Mouse (Mus musculus) heart, postnatal 4 days (tissue): ENCODE measurements around the gene Hist3h2a. TPM values are rescaled to one million over a fixed set of nuclear protein-coding genes. Genes with fewer than 3 reads are reported as not detected.

Experiments used
- DNase-seq: peaks from one replicate; pipeline ENCODE4 v3.0.0; 2021
- total RNA-seq, 2 experiments: library from RNA; stranded (reverse); gene quantifications; 2 replicates each; pipeline ENCODE4 v1.2.3; 2021

Hist3h2a gene
- 10 to 100 TPM; 46.8 to 50.0 TPM for total RNA-seq

DNA sequence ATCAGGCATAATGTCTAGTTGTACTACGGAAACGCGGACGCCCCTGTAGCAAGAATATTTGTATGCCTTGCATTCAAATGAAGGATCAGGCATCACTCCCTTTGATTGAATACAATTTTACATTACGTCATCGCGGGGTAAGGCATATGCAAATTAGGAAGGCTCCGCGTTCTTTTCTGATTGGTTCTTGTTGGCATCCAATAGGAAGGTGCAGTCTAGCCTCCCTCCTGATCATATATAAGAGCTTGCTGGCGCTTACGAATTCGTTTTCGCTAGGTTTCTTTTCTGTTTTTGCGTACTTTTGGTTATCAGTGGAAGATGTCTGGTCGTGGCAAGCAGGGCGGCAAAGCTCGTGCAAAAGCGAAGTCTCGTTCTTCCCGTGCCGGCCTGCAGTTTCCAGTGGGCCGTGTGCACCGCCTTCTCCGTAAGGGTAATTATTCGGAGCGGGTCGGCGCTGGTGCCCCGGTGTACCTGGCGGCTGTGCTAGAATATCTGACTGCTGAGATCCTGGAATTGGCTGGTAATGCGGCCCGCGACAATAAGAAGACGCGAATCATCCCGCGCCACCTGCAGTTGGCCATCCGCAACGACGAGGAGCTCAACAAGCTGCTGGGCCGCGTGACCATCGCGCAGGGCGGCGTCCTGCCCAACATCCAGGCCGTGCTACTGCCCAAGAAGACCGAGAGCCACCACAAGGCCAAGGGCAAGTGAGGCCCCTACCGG, at the start of gene Hist3h2a, which contains the start of gene Trim17:
Gene Hist3h2a (plus strand): TSS at position 266 of the 723 bp plus-strand sequence.
Gene Trim17 (plus strand): TSS at position 266 of the 723 bp plus-strand sequence.
- DNase-seq, result peak; percentile 91

DNA sequence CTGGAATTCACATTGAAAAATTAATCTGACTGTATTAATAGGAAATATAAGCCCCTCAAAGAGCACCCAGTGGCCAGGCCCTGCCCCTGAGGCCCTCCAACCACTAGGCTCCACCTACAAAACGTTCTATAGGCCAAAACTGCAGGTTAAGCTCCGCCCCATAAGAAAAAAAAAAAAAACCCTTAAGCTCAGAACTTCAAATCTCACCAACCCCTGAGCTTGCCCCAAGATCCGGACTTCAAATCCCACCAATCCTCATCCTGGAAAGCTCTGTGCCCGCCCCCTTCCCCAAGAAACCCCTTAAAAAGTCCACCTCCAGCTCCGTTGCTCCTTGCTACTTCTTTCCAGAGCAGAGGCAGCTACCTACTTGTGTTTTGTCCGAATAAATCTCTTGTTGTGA, 49.6 kb upstream of the Hist3h2a start:
- DNase-seq, result peak; percentile 26

DNA sequence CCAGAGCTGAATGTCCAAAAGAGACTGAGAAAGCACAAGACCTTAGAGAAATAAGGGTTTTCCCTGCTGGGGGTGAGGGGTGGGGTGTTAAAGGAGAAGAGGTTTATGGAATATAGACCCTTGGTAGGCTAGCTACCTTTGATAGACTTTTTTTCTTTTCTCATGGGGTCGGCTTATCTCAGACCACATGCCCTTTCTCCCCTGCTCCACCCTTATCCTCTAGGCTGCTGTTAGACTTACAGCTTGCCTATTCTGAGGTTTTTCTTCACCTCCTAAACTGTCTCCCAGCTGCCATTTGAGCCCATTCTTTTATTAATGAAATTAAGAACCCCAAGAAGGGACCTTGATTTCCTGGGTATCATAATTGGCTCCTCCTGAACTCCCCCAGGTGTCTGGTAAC, 40.7 kb upstream of the Hist3h2a start:
- no peak for DNase-seq

DNA sequence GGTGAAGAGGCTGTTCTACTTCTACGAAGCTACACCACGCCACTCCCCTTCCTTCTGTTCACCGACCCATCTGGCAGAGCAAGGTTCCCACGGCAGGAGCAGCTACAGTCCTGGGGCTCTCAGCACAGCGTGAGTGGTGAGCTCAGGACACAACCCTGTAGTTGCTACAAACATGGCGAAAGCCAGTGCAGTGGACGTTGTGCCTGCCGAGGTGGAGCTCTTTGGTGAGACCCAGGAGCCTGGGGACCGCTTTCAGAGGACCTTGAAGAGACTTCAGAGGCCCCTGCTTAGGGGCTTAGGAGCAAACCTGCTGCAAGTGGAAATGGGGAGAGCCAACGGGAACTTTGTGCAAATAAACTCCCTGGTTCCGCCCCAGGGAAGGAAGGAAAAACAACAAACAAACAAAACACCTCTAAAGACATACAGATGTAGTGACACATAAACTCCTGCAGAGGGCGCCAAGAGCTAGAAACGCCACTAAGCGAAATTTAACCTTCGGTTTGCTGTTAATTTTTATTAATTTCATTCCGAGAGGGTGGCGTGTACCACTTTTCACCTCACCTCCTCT, 39.9 kb upstream of the Hist3h2a start:
- peak; percentile 27 for DNase-seq

DNA sequence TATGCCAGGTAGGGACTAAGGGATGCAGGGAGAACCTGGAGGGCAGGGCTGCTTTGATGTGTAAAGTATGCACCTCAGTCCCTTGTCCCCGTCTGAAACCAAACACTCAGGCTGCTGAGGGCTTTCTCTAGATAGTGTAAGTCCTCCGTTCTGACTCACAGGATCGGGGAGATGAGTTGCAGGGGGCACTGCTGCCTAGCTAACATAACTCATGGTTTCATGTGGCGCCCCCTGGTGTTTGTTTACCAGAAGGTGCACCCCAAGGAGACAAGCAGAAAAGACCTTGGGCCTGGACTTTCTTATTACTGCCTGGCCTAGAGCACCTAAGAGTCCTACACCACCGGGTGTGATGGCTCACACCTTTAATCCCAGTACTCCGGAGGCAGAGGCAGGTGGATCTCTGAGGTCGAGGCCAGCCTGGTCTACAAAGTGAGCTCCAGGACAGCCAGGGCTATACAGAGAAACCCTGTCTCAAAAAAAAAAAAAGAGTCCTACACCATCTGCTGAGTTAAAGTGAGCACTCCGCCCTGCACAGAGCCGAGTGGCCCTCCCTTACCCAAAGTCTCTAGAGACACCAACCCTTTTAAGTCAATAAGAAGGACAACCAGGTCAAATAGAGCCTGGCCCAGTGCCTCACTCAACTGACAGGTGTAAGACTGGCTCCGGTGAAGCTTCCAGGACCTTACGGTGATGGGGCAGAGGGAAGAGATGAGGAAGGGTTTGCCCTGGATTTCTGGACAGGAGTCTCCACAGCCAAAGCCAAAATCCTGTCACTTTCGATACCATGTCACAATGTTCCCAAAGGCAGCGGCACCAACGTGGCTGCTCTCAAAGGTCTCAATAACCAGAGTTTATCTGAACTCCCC, 37.4 kb upstream of the Hist3h2a start:
- peak; percentile 56 for DNase-seq

DNA sequence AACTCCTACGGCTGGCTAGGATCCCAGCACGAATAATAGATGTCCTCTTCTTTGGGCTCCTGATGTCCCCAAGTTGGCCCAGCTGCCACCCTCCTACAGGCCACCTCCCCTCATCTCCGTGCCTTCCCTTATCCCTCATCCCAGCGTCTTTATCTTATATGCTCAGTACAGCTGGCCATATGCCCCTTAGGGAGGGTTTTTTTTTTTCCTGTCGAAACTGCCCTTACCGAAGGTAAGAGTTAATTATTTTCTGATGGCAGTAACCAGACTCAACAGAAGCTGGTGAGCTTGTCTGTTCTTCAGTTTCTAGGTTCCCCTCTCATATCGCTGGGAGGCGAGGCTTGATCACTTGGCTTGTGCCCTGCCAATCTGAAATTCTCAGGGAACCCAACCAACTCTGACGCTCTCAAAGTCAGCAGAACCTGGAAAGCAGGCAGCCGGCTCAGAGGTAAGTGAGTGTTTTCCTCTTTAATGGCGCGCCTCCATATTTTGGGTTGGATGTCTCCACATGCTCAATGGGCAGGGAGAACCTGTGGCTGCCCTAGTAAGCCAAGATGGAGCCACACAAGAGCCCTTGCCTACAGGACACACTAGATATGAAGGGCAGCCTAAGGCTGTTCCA, 36.6 kb upstream of the Hist3h2a start, which contains the start of gene Btnl10:
Gene Btnl10 (plus strand): TSS at position 164 of the 622 bp plus-strand sequence.
- DNase-seq, result no peak

DNA sequence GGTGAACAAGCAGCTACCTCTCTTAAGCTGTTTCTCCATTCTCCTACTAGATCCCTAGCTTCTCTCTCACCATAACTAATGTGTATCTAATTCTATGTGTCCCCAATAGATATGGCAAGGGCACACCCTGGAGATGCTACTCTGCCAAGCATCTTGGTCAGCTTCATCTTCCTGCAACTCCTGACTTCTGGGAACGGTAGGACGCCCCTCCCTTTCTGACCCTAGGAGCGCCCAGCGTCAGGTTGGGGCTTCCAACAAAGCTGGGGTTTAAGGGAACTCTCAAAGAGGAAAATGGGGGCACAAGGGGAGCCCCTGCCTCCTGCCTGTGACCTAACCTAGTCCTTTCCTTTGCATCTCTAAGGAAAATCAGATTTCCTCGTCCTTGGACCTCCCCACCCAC, 35.7 kb upstream of the Hist3h2a start:
- no peak for DNase-seq

DNA sequence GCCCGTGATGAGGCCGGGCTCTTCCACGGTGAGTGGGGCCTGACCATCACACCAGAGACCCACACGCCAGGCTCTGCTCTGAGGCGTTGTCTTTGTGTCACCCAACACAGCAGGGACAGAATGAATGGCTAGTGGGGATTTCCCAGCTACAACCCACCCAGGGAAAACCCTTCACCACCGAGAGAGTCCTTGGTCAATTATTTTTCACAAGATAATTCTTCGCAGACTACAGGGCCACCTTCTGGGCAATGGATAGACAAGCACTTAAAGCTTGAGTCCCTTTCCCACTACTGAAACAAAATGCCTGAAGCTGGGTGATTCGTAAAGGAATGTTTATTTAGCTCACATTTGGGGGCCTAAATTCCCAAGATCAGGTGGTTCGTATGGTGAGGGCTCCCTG, 32.1 kb upstream of the Hist3h2a start:
- no peak for DNase-seq

DNA sequence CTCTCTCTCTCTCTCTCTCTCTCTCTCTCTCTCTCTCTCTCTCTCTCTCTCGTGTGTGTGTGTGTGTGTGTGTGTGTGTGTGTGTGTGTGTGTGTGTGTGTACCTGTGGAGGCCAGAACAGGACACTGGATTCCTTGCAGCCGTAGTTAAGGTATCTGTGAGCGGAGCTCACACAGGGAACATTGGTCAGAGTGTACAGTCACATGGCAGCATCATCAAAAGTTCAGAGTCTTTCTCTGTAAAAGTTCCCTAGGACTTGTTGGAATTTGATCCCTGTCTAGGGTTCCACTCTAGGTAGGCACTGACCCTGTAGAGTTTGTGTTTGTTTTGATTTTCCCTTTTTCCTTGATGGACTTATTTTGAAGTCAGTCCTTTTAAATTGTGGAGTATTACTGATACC, 27.8 kb upstream of the Hist3h2a start:
- DNase-seq, result no peak

DNA sequence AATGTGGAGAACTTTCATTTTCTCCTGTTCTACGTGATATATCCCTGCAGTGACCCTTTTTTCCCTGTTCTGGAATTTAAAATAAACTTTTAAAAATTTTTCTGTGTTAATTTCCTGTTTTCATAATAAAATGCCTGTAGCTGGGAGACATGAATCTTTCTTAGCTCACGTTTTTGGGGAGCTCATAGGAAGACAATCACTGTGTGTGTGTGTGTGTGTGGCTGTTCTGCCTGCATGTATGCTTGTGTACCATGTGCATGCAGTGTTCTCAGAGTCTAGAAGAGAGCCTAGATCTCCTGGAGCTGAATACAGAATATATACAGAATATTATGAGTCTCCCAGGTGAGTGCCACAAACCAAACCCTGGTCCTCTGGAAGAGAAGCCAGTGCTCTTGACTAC, 27.4 kb upstream of the Hist3h2a start:
- DNase-seq, result no peak

DNA sequence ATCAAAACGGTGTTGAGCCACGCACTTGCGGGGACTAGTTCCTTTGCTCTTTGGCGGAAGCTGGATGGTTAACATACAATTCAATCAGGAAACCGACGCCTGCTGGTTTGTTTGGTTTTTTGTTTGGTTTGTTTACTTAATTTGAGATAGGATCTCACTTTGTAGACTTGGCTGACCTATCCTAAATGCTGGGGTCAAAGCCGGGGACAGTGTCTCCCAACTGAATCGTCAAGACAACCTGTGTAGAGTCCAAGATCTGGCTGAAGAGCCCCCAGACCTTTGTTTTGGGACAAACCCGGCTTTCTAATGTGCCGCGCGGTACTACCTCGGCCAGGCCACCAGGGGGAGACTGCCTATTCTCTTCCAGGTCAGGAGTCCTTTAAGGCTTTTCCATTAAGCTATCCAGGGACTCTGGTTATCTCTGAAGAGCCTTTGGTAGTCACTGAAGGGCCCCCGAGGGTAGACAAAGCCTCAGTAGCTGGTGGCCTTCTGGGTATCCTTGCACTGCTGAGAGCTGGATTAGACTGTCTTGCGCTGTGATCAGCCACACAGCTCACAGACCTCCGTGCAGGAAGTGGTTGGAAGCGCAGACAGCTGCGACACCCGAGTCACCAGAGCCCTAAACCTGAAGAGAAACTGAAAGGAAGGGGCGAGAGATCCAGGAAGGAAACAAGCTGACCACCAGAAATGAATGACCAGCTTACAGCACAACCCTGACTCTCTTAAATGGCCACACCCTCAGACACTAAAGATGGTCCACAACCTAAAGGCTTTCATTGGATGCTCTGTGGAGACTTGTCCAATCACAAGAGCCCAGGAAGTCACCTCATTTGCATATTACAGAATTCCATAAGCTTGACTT, 26.5 kb upstream of the Hist3h2a start:
- peak; percentile 71 for DNase-seq

DNA sequence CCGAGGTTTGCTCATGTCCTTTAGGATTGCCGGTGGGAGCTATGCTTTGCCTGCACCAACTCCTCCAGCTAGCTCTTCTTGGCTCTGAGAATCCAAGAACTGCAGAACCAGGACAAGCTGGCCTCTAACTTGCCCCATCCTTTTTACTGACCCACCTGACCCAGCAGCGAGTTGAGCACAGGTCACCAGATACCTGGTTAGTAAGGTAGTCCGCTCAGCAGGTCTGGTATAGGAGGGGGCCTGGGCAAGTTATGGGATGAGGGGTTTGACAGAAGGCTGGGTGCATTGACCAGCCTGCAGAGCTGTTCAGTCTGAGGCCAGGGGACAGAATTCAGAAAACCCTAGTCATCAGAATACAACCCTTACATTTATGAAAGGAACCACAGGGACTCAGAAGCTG, 25.4 kb upstream of the Hist3h2a start:
- DNase-seq, result no peak

DNA sequence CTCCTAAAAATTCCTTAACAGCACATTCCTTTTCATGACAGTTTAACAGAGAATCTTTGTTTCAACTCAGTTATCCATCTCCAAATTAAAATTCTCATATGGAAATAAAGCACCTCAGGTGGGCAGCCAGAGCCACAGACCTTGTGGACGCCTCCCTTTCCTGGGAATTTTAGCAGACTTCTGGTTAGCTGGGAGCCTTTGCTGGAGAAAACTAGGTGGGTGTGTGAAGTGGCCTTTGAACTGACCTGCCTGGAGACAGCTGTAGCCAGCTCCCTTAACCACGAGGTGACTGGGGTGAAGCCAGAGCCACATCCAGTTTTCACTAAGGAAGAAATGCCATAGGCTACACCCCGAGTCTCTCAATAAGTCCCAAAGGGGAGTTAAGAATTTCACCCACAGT, 24.8 kb upstream of the Hist3h2a start:
- DNase-seq, result no peak

DNA sequence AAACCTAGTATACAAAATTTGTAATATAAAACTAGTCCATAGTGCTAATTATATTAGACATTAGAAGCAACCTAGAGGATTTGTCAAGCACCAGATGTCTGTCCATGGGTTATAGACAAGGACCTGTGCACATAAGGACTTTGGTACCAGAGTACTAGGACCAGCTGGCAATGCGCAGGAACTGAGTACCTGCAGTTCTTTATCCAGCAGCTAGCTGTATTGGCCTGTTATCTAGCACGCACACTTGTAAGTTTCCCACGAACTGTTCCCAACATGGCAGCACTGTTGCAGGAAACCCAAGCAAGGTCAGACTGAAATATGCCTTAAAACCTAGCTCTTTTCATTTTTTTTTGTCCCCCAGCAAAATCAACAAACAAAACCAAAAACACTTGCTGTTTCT, 24.2 kb upstream of the Hist3h2a start:
- DNase-seq, result no peak

DNA sequence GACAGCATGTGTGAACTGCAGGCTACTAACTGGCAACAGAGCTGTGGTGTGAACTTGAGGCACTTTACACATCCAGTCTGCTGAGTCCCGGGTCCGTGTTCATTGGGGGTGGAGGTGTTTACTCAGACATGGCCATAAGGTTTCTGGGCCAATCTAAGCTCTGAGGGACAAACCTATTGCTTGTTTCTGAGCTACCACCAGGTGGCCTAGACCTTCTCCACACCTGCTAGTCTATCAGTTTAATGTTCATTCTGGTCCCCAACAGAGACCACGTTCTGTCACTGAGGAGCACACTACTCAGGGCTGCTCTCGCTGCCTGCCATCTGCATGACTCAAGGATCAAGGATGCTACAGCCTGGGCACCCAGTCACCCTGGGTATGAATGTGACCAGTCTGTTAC, 22.9 kb upstream of the Hist3h2a start:
- DNase-seq, result no peak

DNA sequence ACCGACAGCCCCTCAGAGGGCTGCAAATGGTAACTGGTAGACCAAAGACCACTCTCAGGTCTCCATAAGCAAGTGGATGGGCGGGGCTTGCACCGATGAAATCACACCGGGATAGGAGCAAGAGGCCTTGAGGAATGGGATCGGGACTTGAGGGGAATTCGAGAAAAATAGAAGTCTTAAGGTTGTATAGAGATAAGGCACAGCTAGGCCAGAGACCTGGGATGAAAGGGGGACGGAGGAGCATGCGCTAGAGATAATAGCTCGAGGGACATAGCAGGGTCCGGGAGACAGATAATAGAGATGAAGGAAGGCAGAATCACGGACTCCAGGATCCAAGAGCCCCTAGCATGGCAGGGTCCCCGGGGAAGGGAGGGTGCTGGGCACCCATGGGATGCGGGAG, 16.6 kb upstream of the Hist3h2a start:
- no peak for DNase-seq

DNA sequence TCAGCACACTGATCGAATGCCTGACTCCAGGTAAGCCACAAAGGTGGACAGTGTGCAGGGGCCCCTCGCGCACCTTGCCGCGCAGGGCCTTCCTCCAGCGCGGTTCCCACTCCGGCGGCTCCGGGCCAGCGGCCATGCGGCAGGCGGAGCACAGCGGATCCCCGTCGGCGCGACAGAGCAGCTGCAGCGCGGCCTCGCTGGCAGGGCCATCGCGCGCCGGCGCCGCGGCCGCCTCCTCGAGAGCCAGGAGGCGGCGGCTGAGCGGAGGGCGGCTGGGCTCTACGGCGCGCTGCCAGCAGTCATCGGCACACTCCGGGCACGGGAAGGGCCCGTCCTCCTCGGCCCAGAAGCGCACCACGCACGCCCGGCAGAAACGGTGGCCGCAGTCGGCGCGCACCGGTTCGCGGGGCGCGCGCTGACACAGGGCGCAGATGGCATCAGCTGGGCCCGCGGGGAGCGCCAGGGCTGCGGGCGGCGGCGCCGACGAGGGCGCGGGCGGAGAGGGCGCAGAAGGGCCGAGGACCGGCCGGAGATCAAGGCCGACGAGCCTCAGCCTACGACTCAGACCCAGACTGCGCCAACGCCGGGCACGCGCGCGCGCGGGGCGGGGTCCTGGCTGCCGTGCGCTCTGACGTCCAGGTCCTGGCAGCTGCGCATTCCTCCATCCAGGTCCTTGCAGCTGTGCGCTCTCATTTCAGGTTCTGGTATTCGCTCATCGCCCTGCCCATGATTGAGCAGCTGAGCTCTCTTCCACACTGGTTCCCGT, 16.0 kb upstream of the Hist3h2a start, which contains the start of gene Rnf187:
Gene Rnf187 (minus strand): TSS at position 595 of the 766 bp plus-strand sequence.
- peak; percentile 91 for DNase-seq

DNA sequence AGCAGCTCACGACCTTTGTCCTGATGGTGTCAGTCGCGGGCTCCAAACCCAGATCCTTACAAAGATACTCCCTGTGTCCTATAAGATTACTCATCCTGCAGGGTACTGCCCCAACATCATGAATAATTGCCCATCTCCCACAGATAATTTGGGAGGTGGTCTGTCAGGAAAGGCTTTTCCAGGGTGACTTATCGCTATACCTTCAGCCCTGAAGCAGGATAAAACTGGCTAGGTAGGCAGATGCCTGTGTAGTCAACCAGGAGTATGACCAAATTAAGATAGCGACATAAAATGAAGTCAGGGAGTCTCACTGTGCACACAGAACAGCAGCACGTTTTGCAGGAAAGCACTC, 15.4 kb upstream of the Hist3h2a start:
- no peak for DNase-seq

DNA sequence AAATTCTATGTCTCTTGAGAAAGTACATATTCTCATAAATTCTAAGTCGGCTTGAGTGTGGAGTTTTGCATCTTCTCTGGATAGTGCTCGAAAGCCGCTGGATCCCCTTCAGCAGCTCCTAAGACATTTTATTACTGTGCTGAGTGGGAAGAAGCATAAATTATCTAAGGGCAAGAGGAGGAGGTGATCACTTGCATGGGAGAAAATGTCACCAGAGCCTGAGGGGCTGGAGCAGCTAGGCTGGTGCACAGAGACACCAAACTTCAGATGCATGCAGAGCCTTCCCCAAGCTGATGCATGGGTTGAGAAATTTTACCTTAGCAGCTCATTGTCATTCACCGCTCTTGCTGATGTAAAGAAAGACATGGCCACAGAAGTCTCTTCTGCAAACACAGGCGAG, 10.3 kb upstream of the Hist3h2a start:
- DNase-seq, result no peak

DNA sequence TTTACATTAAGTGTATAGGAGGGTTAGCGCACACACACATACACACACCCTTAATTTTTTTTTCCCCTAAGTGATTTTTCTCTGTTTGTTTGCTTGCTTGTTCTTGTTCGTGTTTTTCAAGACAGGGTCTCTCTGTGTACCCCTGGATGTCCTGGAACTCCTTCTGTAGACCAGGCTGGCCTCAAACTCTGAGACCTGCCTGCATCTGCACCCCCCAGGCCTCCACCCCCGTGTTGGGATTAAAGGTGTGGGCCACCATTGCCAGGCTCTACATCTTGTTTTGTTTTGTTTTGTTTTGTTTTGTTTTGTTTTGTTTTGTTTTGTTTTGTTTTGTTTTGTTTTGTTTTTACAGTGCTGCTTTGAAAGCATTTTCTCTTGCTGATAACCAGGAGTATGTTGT, 7.2 kb upstream of the Hist3h2a start:
- DNase-seq, result no peak
